Mouse (Mus musculus) lung, embryonic 15.5 days (tissue): ENCODE data around the gene Ccdc163. TPM values are rescaled to one million over a fixed set of nuclear protein-coding genes. Genes with fewer than 3 reads are reported as not detected.
"Not testable (repeated sequence)": the region's sequence is repeated elsewhere in the genome, so short reads cannot be mapped to it uniquely, and the experiment has no call there.

Source experiments
- ATAC-seq: fragments of 200-750 bp; cut with Nextera tagmentation; 2 replicates; pipeline ENCODE4 v1.8.0; 2017; ENCODE audit warnings: moderate number of reproducible peaks, borderline replicate concordance; ENCODE audit not compliant: low FRiP score, low TSS enrichment; ENCODE audit errors: extremely low read depth
- H3K27ac ChIP-seq: fragments of 300-500 bp; sonication (generic); 2 replicates; pipeline ENCODE4 v1.5.1; 2015; ENCODE audit warnings: moderate library complexity, mild to moderate bottlenecking, inconsistent platforms
- H3K27me3 ChIP-seq: fragments of 300-500 bp; sonication (generic); 2 replicates; pipeline ENCODE4 v1.6.1; 2015; ENCODE audit warnings: inconsistent platforms
- H3K36me3 ChIP-seq: fragments of 300-500 bp; sonication (generic); 2 replicates; pipeline ENCODE4 v1.6.1; 2015; ENCODE audit warnings: inconsistent platforms
- H3K4me1 ChIP-seq: fragments of 300-500 bp; sonication (generic); 2 replicates; pipeline ENCODE4 v1.6.1; 2015; ENCODE audit warnings: inconsistent platforms
- H3K4me2 ChIP-seq: fragments of 300-500 bp; sonication (generic); 2 replicates; pipeline ENCODE4 v1.6.1; 2015; ENCODE audit warnings: inconsistent platforms, mild to moderate bottlenecking, moderate library complexity
- H3K4me3 ChIP-seq: fragments of 300-500 bp; sonication (generic); 2 replicates; pipeline ENCODE4 v1.5.1; 2015; ENCODE audit warnings: mild to moderate bottlenecking, inconsistent platforms
- H3K9ac ChIP-seq: fragments of 300-500 bp; sonication (generic); 2 replicates; pipeline ENCODE4 v1.6.1; 2015; ENCODE audit warnings: inconsistent platforms
- H3K9me3 ChIP-seq: fragments of 300-500 bp; sonication (generic); 2 replicates; pipeline ENCODE4 v1.6.1; 2016; ENCODE audit warnings: inconsistent platforms
- WGBS: fragments of 180-500 bp; shearing (Covaris S2); methylation state at CpG from one replicate; pipeline ENCODE4 v1.1.7; 2015; 5-methylcytosine and 5-hydroxymethylcytosine counted together
- polyA plus RNA-seq: library from polyadenylated mRNA; unstranded; fragments of >200 nt; fragmentation: Nextera tagmentation; extraction: Ambion mirVana; gene quantifications from 2 replicates; pipeline ENCODE4 v1.2.1, GENCODE M21; 2015

Gene Ccdc163
- polyA plus RNA-seq, 1 experiment from 2014 or later, result 33.8 TPM

- 64% methylated on average over 5 of the region's 5 CpGs for WGBS
- ATAC-seq, result no peak
- Histone ChIP-seq H3K27ac (no peak overlapping the region), H3K27me3 (no peaks in the 10 kb centered on the region), H3K4me1 (no peaks in the 10 kb centered on the region), H3K4me3 (no peak overlapping the region), H3K9me3 (no peaks in the 10 kb centered on the region), H3K4me2 (no peak overlapping the region), H3K36me3 (no peaks in the 10 kb centered on the region), H3K9ac (no peak overlapping the region)
Observed at GRCm38 (mm10) chr4:116679141-116679540, 29.2 kb upstream of the Ccdc163 start.

- not testable (repeated sequence) for H3K4me3 ChIP-seq, ATAC-seq, H3K27me3 ChIP-seq, H3K36me3 ChIP-seq, H3K9ac ChIP-seq, H3K4me2 ChIP-seq, H3K27ac ChIP-seq, H3K4me1 ChIP-seq, H3K9me3 ChIP-seq
- WGBS, result 79% methylated on average over 4 of the region's 4 CpGs
Observed at GRCm38 (mm10) chr4:116680521-116680920, 27.8 kb upstream of the Ccdc163 start.

- H3K27ac ChIP-seq, result no peak overlapping the region
- no peaks in the 10 kb centered on the region for H3K27me3 ChIP-seq
- H3K9me3 ChIP-seq, result no peaks in the 10 kb centered on the region
- peaks cover 12% of the 10 kb centered on the region for H3K4me1 ChIP-seq
- no peak overlapping the region for H3K4me3 ChIP-seq
- peaks cover 14% of the 10 kb centered on the region; the same call in 1 of the 2 replicates for H3K36me3 ChIP-seq
- ATAC-seq, result no peak
- no peak overlapping the region for H3K9ac ChIP-seq
- 72% methylated on average over 4 of the region's 4 CpGs for WGBS
- H3K4me2 ChIP-seq, result no peak overlapping the region
Observed at GRCm38 (mm10) chr4:116683957-116684356, 24.4 kb upstream of the Ccdc163 start.

- ATAC-seq, result no peak
- H3K27ac ChIP-seq, result peak overlapping the region; percentile 98
- 76% methylated on average over 2 of the region's 2 CpGs for WGBS
- peak overlapping the region; percentile 82; the same call in 1 of the 2 replicates for H3K4me3 ChIP-seq
- peaks cover 12% of the 10 kb centered on the region for H3K4me1 ChIP-seq
- peak overlapping the region; percentile 78; the same call in 1 of the 2 replicates for H3K9ac ChIP-seq
- no peaks in the 10 kb centered on the region for H3K27me3 ChIP-seq
- peaks cover 21% of the 10 kb centered on the region for H3K36me3 ChIP-seq
- H3K4me2 ChIP-seq, result peak overlapping the region; percentile 65
- H3K9me3 ChIP-seq, result no peaks in the 10 kb centered on the region
Observed at GRCm38 (mm10) chr4:116684665-116685064, 23.6 kb upstream of the Ccdc163 start.

GRCm38 (mm10) chr4:116685402-116686061, 22.8 kb upstream of the Ccdc163 start, which contains the start of gene Prdx1:
Prdx1 (plus strand) TSS chr4:116685544.
- Histone ChIP-seq H3K9me3 (no peaks in the 10 kb centered on the region), H3K4me1 (peaks cover 12% of the 10 kb centered on the region), H3K4me2 (peak within 1 kb of the TSS; percentile 65), H3K36me3 (peaks cover 28% of the 10 kb centered on the region), H3K9ac (peak within 1 kb of the TSS; percentile 78), H3K27me3 (no peaks in the 10 kb centered on the region), H3K4me3 (peak within 1 kb of the TSS; percentile 82), H3K27ac (peak within 1 kb of the TSS; percentile 98)
- peak; percentile 97 for ATAC-seq
- WGBS, result under 1% methylated on average over 53 of the region's 56 CpGs

- no peak for ATAC-seq
- peaks cover 41% of the 10 kb centered on the region for H3K36me3 ChIP-seq
- peak overlapping the region; percentile 78; the same call in 1 of the 2 replicates for H3K9ac ChIP-seq
- 31% methylated on average over 1 of the region's 1 CpGs for WGBS
- H3K4me2 ChIP-seq, result peak overlapping the region; percentile 65
- H3K4me1 ChIP-seq, result peaks cover 12% of the 10 kb centered on the region
- H3K9me3 ChIP-seq, result no peaks in the 10 kb centered on the region
- H3K27me3 ChIP-seq, result no peaks in the 10 kb centered on the region
- H3K27ac ChIP-seq, result no peak overlapping the region
- peak overlapping the region; percentile 82 for H3K4me3 ChIP-seq
Observed at GRCm38 (mm10) chr4:116687041-116687440, 21.3 kb upstream of the Ccdc163 start.

- Histone ChIP-seq H3K27me3 (no peaks in the 10 kb centered on the region), H3K4me2 (no peak overlapping the region), H3K9me3 (no peaks in the 10 kb centered on the region), H3K27ac (no peak overlapping the region), H3K4me3 (no peak overlapping the region), H3K9ac (no peak overlapping the region), H3K36me3 (peaks cover 62% of the 10 kb centered on the region), H3K4me1 (peaks cover 12% of the 10 kb centered on the region)
- no peak for ATAC-seq
- WGBS, result 84% methylated on average over 4 of the region's 4 CpGs
Observed at GRCm38 (mm10) chr4:116689309-116689876, 18.9 kb upstream of the Ccdc163 start.

- Histone ChIP-seq H3K4me2 (no peak overlapping the region), H3K27ac (no peak overlapping the region), H3K36me3 (peaks cover 87% of the 10 kb centered on the region), H3K27me3 (no peaks in the 10 kb centered on the region), H3K9me3 (no peaks in the 10 kb centered on the region), H3K4me1 (0 out of 2 replicates have a peak, but pooled peaks cover 3% of the 10 kb centered on the region), H3K4me3 (no peak overlapping the region), H3K9ac (no peak overlapping the region)
- 86% methylated on average over 2 of the region's 2 CpGs for WGBS
- ATAC-seq, result no peak
Observed at GRCm38 (mm10) chr4:116692146-116692545, 16.2 kb upstream of the Ccdc163 start.

- Histone ChIP-seq H3K4me1 (no peaks in the 10 kb centered on the region), H3K27me3 (no peaks in the 10 kb centered on the region), H3K9ac (no peak overlapping the region), H3K4me2 (no peak overlapping the region), H3K4me3 (no peak overlapping the region), H3K36me3 (peaks cover 90% of the 10 kb centered on the region), H3K9me3 (no peaks in the 10 kb centered on the region), H3K27ac (no peak overlapping the region)
- WGBS, result 72% methylated on average over 2 of the region's 2 CpGs
- ATAC-seq, result no peak
Observed at GRCm38 (mm10) chr4:116693785-116694184, 14.5 kb upstream of the Ccdc163 start.

GRCm38 (mm10) chr4:116698693-116699342, 9.5 kb upstream of the Ccdc163 start:
- no peak overlapping the region for H3K4me3 ChIP-seq
- H3K36me3 ChIP-seq, result peaks cover 72% of the 10 kb centered on the region
- no peaks in the 10 kb centered on the region for H3K9me3 ChIP-seq
- H3K27me3 ChIP-seq, result no peaks in the 10 kb centered on the region
- WGBS, result 58% methylated on average over 2 of the region's 2 CpGs
- no peak overlapping the region for H3K4me2 ChIP-seq
- H3K4me1 ChIP-seq, result no peaks in the 10 kb centered on the region
- no peak overlapping the region for H3K27ac ChIP-seq
- no peak overlapping the region for H3K9ac ChIP-seq
- ATAC-seq, result no peak

GRCm38 (mm10) chr4:116700964-116701363, 7.3 kb upstream of the Ccdc163 start:
- no peaks in the 10 kb centered on the region for H3K9me3 ChIP-seq
- H3K9ac ChIP-seq, result no peak overlapping the region
- H3K36me3 ChIP-seq, result peaks cover 54% of the 10 kb centered on the region
- H3K4me1 ChIP-seq, result no peaks in the 10 kb centered on the region
- no peak overlapping the region for H3K27ac ChIP-seq
- 81% methylated on average over 1 of the region's 1 CpGs for WGBS
- no peaks in the 10 kb centered on the region for H3K27me3 ChIP-seq
- no peak overlapping the region for H3K4me3 ChIP-seq
- ATAC-seq, result no peak
- H3K4me2 ChIP-seq, result no peak overlapping the region

GRCm38 (mm10) chr4:116703804-116704203, 4.5 kb upstream of the Ccdc163 start:
- Histone ChIP-seq H3K4me3 (no peak overlapping the region), H3K9me3 (no peaks in the 10 kb centered on the region), H3K36me3 (peaks cover 29% of the 10 kb centered on the region), H3K27me3 (no peaks in the 10 kb centered on the region), H3K4me1 (peaks cover 5% of the 10 kb centered on the region; the same call in 1 of the 2 replicates), H3K4me2 (no peak overlapping the region), H3K27ac (no peak overlapping the region), H3K9ac (no peak overlapping the region)
- 32% methylated on average over 6 of the region's 6 CpGs for WGBS
- no peak for ATAC-seq
